Mouse (Mus musculus) G1E-ER4 (cell line): ENCODE data around the gene Isca2. TPM values are rescaled to one million over a fixed set of nuclear protein-coding genes. Genes with fewer than 3 reads are reported as not detected.

ENCODE experiments used
- GATA1 ChIP-seq: IDR thresholded peaks from one replicate; pipeline ENCODE4 v1.8.0; 2012; ENCODE audit warnings: low read length, inconsistent platforms
- polyA plus RNA-seq: library from polyadenylated mRNA; stranded (reverse); fragments of >175 nt; gene quantifications from 2 replicates; pipeline ENCODE4 v1.2.3, GENCODE M21; 2012

Isca2 gene
- polyA plus RNA-seq, 1 experiment, result 28.7 TPM

DNA sequence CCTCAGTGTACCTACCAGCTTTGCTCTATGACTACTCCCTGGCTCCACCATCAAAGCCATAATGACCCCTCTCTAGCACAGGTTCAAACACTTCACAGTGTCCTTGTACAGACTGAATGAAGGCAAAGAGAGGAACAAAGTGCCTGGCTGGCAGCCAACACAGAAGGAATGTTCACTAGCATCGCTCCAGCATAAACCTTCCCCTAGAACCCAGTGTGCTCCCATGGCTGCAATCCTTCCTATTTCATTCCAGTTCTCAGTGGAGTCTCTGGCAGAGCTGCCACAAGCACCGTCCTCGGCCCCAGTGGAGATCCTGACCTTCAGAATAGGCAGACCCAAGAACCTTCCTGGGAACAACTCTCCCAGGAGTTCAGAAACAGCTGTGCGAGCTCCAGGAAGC lies 27.4 kb downstream of the Isca2 start:
- no peak for TF ChIP-seq GATA1

- TF ChIP-seq GATA1, result no peak
Measured at GRCm38 (mm10) chr12:84801532-84802110, 28.6 kb downstream of the Isca2 start.

- TF ChIP-seq GATA1, result no peak
Measured at GRCm38 (mm10) chr12:84802625-84803024, 29.6 kb downstream of the Isca2 start.

DNA sequence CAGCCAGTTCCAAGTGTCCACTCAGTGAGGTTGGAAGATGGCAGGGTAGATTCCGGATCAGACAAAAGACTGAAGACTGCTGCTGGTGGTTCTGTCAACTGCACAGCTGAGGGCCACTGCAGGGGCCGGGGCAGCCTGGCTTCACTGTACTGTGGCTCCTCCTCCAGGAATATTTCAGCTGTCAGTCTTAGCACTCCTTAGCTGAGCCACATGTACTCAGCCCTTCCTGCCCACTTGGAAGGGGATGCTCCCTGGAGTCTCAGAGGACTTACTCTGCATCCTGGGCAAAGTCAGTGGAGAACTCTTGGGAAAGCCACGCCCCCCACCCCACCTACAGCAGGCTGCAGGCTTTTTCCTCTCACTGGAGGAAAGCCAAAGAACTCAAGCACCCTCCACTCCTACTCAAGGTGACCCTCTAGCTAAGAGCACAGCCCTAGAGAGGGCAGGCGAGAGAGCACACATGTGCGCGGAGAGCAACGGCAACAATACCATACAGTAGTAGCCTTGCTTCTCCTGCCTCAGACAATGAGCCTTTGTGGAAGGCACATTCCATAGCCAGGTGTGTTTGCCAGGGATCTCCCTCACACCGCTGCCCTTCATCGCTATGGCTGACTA lies 32.3 kb downstream of the Isca2 start:
- TF ChIP-seq GATA1, result no peak

DNA sequence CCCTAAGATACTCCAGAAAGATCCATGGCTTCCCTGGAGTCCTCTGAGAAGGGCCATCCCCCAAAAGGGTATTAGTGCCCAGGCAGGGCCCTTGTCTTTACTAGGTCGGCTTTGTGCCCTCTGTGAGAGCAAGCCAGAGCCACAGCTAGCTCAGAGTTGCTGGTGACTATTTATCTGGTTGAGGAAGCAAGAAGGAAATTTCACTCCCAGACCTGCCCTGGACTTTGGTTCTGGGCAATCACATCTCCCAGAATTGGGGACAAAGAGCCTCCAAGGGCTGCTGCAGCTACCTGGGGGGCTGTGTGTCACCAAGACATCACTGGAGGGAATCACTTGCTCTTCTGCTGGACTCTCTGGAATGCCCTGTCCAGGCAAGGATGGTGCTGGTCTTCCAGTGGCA lies 33.0 kb downstream of the Isca2 start:
- no peak for TF ChIP-seq GATA1

GRCm38 (mm10) chr12:84806726-84807125 lies 33.7 kb downstream of the Isca2 start:
- no peak for TF ChIP-seq GATA1

- no peak for TF ChIP-seq GATA1
Measured at GRCm38 (mm10) chr12:84807351-84807750, 34.3 kb downstream of the Isca2 start.

DNA sequence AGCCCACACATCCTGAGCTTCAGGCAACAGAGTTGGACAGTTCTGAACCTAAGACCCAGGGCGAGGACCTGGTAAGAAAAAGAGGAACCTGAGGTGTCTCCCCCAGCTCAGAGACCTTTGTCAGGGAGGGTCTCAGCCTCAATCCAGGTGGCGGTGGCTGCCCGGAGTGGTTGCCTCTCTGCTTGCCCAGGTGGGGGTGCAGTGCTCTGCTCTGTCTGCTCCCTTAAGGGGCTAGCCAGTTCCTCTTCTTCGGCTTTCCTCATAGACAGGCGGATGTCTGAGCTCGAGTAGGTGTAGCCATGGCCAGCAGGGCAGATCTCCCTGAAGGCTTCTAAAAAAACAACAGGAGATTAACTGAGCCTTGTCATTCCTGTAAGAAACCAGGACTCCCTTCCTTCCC lies 36.0 kb downstream of the Isca2 start:
- no peak for TF ChIP-seq GATA1

DNA sequence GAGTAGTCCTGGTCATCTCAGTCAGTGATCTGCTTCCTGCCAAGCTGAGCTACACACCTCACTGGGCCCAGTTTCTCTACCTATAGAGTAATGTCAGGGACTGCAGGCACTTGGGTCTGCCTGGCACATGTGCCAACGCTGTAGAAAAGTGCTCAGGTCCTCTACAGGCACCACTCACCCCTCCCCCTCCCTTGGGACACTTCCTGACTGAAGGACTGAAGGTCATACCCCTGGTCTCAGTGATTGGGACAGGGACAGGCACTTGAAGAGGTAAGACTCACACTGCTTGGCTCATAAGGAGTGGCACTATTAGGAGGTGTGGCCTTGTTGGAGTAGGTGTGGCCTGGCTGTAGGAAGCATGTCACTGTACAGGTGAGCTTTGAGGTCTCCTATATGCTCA lies 37.8 kb downstream of the Isca2 start:
- TF ChIP-seq GATA1, result no peak

- TF ChIP-seq GATA1, result no peak
Measured at GRCm38 (mm10) chr12:84811510-84811909, 38.5 kb downstream of the Isca2 start.

GRCm38 (mm10) chr12:84812004-84812403 lies 39.0 kb downstream of the Isca2 start:
- no peak for TF ChIP-seq GATA1

- no peak for TF ChIP-seq GATA1
Measured at GRCm38 (mm10) chr12:84813773-84814172, 40.7 kb downstream of the Isca2 start.

- TF ChIP-seq GATA1, result no peak
Measured at GRCm38 (mm10) chr12:84814663-84815325, 41.7 kb downstream of the Isca2 start.

- TF ChIP-seq GATA1, result no peak
Measured at GRCm38 (mm10) chr12:84818496-84818895, 45.4 kb downstream of the Isca2 start.

- TF ChIP-seq GATA1, result no peak
Measured at GRCm38 (mm10) chr12:84819236-84820168, 46.5 kb downstream of the Isca2 start.

- no peak for TF ChIP-seq GATA1
Measured at GRCm38 (mm10) chr12:84823601-84824000, 50.5 kb downstream of the Isca2 start.
